Mouse (Mus musculus): ENCODE measurements at regions not wholly inside any gene's neighbourhood (a gene's known extent, or its start where the extent isn't known, plus 50 kb on each side); places are given as distances from the start of the nearest gene placed in this dataset.

DNA sequence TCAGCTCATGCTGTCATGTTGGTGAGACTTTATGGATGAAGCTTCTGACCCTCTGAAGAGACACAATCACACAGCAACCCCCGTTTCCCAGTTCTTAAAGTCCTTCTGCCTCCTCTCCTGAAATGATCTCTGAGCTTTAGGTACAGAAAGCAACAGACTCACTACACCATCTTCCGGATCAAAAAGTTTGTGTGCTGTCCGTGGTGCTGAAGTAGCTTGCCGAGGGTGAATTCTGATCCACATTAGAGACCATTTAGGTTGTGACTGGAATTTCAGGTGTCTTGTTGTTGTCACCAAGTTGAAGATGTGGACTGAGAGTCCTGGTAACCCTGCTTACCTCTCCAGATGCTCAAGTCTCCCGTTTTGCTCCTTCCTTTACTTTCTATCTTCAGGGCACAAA lies 375.2 kb downstream of the Shisa9 start:
- H3K4me1 ChIP-seq (ENCODE audit: insufficient read depth, low read length), result no peaks in the 10 kb centered on the region
- no peaks in the 10 kb centered on the region for H3K36me3 ChIP-seq (ENCODE audit: insufficient read depth, low read length)
- no peak for TF ChIP-seq CTCF (IDR thresholded peaks at IDR 0.05)
- H3K27ac ChIP-seq (ENCODE audit: low read depth, low read length), result no peak overlapping the region
- no peak for ATAC-seq (ENCODE audit: low FRiP score)
- H3K27me3 ChIP-seq (ENCODE audit: insufficient read depth, low read length), result no peaks in the 10 kb centered on the region
- H3K9me3 ChIP-seq (ENCODE audit: low read length), result no peaks in the 10 kb centered on the region
- WGBS, result 38% methylated on average over 5 of the region's 5 CpGs
- H3K4me3 ChIP-seq (ENCODE audit: low read depth, low read length), result no peak overlapping the region
- no peak overlapping the region for H3K9ac ChIP-seq (replicated peaks; ENCODE audit: low read length, poor library complexity, severe bottlenecking)
- DNase-seq (ENCODE audit: low spot score), result peak; percentile 1
- no peak overlapping the region for H3K4me2 ChIP-seq (ENCODE audit: low read depth, low read length, poor library complexity, severe bottlenecking)

- H3K27ac ChIP-seq (ENCODE audit: low read depth, low read length), result no peak overlapping the region
- H3K9ac ChIP-seq (replicated peaks; ENCODE audit: low read length, poor library complexity, severe bottlenecking), result no peak overlapping the region
- H3K9me3 ChIP-seq (ENCODE audit: low read length), result no peaks in the 10 kb centered on the region
- no peaks in the 10 kb centered on the region for H3K4me1 ChIP-seq (ENCODE audit: insufficient read depth, low read length)
- DNase-seq (ENCODE audit: low spot score), result no peak
- H3K4me2 ChIP-seq (ENCODE audit: low read depth, low read length, poor library complexity, severe bottlenecking), result no peak overlapping the region
- 82% methylated on average over 4 of the region's 4 CpGs for WGBS
- H3K4me3 ChIP-seq (ENCODE audit: low read depth, low read length), result no peak overlapping the region
- no peak for TF ChIP-seq CTCF (IDR thresholded peaks at IDR 0.05)
- ATAC-seq (ENCODE audit: low FRiP score), result no peak
- H3K27me3 ChIP-seq (ENCODE audit: insufficient read depth, low read length), result no peaks in the 10 kb centered on the region
- H3K36me3 ChIP-seq (ENCODE audit: insufficient read depth, low read length), result no peaks in the 10 kb centered on the region
These were observed 405.6 kb downstream of the Shisa9 start for GRCm38 (mm10) chr16:12389545-12389944.

DNA sequence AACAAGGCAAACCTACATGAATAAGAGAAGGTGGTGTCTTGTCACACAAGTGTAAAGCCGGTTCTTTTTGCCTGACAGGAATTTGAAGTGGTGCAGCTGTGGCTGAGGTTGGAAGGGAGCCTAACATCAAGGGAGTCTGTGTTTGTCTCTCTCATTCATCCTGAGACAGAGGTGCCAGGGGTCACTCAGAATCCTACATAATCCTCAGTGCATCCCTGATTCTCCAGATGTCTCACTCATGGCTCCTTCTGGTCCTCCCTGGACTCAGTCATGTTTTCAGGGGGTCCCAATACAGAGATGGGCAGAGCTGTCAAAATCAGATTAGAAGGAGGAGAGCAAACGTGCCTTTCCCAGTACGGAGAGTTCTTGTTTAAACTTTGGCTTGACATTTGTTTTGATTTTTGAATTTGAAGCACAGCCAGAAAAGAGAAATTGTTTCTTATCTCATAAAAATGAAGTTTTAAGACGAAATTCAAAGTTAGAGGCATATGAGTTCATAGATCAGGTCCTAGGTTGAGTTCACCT lies 451.8 kb downstream of the Shisa9 start:
- H3K4me3 ChIP-seq (ENCODE audit: low read depth, low read length), result no peak overlapping the region
- 50% methylated on average over 4 of the region's 4 CpGs for WGBS
- DNase-seq (ENCODE audit: low spot score) (no peak), ATAC-seq (ENCODE audit: low FRiP score) (no peak)
- H3K27me3 ChIP-seq (ENCODE audit: insufficient read depth, low read length), result no peaks in the 10 kb centered on the region
- H3K4me1 ChIP-seq (ENCODE audit: insufficient read depth, low read length), result no peaks in the 10 kb centered on the region
- H3K27ac ChIP-seq (ENCODE audit: low read depth, low read length), result no peak overlapping the region
- H3K9me3 ChIP-seq (ENCODE audit: low read length), result no peaks in the 10 kb centered on the region
- no peaks in the 10 kb centered on the region for H3K36me3 ChIP-seq (ENCODE audit: insufficient read depth, low read length)
- no peak for TF ChIP-seq CTCF (IDR thresholded peaks at IDR 0.05)
- no peak overlapping the region for H3K4me2 ChIP-seq (ENCODE audit: low read depth, low read length, poor library complexity, severe bottlenecking)
- no peak overlapping the region for H3K9ac ChIP-seq (replicated peaks; ENCODE audit: low read length, poor library complexity, severe bottlenecking)

DNA sequence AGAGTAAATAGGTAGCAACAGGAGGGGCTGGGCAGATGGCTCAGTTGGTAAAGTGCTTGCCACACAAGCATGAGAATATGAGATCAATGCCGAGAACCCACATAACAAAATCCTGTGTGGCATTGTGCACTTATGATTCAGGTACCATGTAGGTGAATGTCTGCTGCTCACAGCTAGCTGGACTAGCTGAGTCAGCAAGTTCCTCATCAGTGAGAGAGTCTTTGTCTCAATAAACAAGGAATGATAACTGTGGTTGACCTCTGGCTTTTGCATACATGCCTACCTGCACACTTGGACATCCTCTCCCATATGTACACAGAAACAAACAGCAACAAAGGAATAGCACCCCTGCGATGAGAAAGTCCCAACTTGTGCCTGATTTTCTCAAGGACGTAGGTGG lies 454.7 kb downstream of the Shisa9 start:
- Histone ChIP-seq H3K4me3 (ENCODE audit: low read depth, low read length) (no peak overlapping the region), H3K4me1 (ENCODE audit: insufficient read depth, low read length) (no peaks in the 10 kb centered on the region), H3K4me2 (ENCODE audit: low read depth, low read length, poor library complexity, severe bottlenecking) (no peak overlapping the region), H3K27ac (ENCODE audit: low read depth, low read length) (no peak overlapping the region), H3K9me3 (ENCODE audit: low read length) (no peaks in the 10 kb centered on the region), H3K27me3 (ENCODE audit: insufficient read depth, low read length) (no peaks in the 10 kb centered on the region), H3K9ac (replicated peaks; ENCODE audit: low read length, poor library complexity, severe bottlenecking) (no peak overlapping the region), H3K36me3 (ENCODE audit: insufficient read depth, low read length) (no peaks in the 10 kb centered on the region)
- ATAC-seq (ENCODE audit: low FRiP score), result no peak
- 91% methylated on average over 3 of the region's 3 CpGs for WGBS
- DNase-seq (ENCODE audit: low spot score), result no peak
- no peak for TF ChIP-seq CTCF (IDR thresholded peaks at IDR 0.05)

GRCm38 (mm10) chr16:12454791-12455190 lies 470.9 kb downstream of the Shisa9 start:
- H3K4me1 ChIP-seq (ENCODE audit: insufficient read depth, low read length), result no peaks in the 10 kb centered on the region
- no peak overlapping the region for H3K4me3 ChIP-seq (ENCODE audit: low read depth, low read length)
- no peaks in the 10 kb centered on the region for H3K36me3 ChIP-seq (ENCODE audit: insufficient read depth, low read length)
- no peaks in the 10 kb centered on the region for H3K27me3 ChIP-seq (ENCODE audit: insufficient read depth, low read length)
- no peak for TF ChIP-seq CTCF (IDR thresholded peaks at IDR 0.05)
- WGBS, result 81% methylated on average over 4 of the region's 4 CpGs
- no peak overlapping the region for H3K4me2 ChIP-seq (ENCODE audit: low read depth, low read length, poor library complexity, severe bottlenecking)
- no peaks in the 10 kb centered on the region for H3K9me3 ChIP-seq (ENCODE audit: low read length)
- no peak for ATAC-seq (ENCODE audit: low FRiP score)
- peak; percentile 13 for DNase-seq (ENCODE audit: low spot score)
- no peak overlapping the region for H3K27ac ChIP-seq (ENCODE audit: low read depth, low read length)
- no peak overlapping the region for H3K9ac ChIP-seq (replicated peaks; ENCODE audit: low read length, poor library complexity, severe bottlenecking)

Measured in midbrain, postnatal 0 days (tissue).